Mouse (Mus musculus) thymus, adult 2 months (tissue): ENCODE data around the gene Gm20388.

Experiments used
- CTCF ChIP-seq: fragments of 200-500 bp; IDR thresholded peaks from 2 replicates; pipeline ENCODE4 v1.5.1; 2012; ENCODE audit warnings: mild to moderate bottlenecking, control low read depth, low read length, moderate library complexity, borderline replicate concordance; ENCODE audit not compliant: control insufficient read depth, poor library complexity, insufficient read depth; ENCODE audit errors: extremely low read depth
- POLR2A ChIP-seq: fragments of 200-500 bp; IDR thresholded peaks from 2 replicates; pipeline ENCODE4 v1.6.1; 2012; ENCODE audit warnings: mild to moderate bottlenecking, low read length, control low read depth, moderate library complexity; ENCODE audit not compliant: control insufficient read depth, poor library complexity, insufficient read depth; ENCODE audit errors: extremely low read depth

DNA sequence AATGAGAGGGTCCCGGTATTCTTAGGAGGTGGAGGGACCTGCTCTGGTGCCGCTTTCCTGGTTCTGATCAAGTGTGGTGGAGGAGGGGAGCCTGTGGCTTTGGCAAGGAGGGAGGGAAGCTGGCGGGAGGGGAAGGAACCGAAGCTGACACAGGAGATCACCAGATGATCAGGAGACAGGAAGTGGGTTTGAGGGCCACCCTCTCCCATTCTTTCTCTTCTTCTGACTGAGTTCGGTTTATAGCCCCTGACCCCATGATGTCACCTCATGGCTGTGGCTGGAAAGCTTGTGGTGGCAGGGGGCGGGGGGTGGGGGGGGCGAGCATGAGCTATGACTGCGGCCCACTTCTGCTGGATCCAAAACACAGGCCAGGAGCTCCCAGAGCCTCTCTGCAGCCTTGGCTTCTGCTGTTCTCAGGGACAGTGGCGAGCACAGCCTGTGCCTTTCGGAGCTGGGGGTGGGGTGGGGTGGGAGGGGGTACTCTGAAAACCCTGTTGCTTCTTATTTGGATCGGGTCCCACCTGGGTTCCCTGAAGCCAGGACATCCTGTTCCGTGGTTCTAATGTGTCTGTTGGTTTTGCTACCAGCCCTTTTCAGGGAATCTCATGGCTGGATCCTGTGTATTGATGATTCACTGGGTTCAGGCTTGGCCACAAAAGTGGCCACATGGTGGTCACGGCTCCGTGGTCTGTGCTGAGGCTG, 2201.8 kb downstream of the Gm20388 start:
- TF ChIP-seq CTCF (no peak), POLR2A (no peak)
